Mouse (Mus musculus): ENCODE data around the gene Xrcc6.

GRCm38 (mm10) chr15:82004257-82004656 lies 16.6 kb downstream of the Xrcc6 start:
- TF ChIP-seq POLR2A (IDR thresholded peaks at IDR 0.05; ENCODE audit: insufficient read depth, low read depth, low read length) (no peak), CTCF (IDR thresholded peaks at IDR 0.05) (no peak)

Data from heart, adult 2 months (tissue).